Mouse (Mus musculus): ENCODE measurements around the gene Hoxd12.

The Hoxd12 gene

DNA sequence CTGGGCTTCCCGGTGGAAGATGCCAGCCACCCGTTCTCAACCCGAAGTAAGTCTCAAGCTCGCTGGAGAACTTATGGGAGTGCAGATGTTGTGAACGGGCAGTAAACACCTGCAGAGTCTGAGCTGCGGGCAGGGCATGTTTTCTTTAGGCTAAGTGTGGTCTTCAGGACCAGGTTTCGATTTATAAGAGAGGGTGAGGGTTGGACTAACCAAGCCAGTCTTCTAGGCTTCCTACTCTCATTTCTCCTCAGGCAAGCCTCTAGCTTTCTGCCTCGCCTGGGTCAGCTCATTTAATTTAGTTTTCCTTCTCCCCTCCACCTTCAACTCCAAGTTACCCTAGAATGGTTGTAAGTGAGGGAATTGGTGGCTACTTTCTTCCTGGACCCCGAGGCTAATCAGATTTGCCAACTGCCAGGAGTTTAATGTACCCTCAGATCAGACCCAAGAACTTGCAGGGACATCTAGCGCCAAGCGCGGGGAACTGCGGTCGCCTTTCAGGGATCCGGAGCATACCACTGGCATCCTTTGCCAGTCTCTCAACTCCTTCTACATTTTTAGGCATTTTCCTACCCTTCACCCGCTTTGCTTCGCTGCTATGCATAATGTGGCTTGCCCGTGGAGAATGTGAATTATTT lies 11.4 kb upstream of the Hoxd12 start:
- DNase-seq (ENCODE audit: low read depth, low spot score) = no peak

GRCm38 (mm10) chr2:74666411-74666810 lies 8.4 kb upstream of the Hoxd12 start:
- DNase-seq (ENCODE audit: low read depth, low spot score) = no peak

DNA sequence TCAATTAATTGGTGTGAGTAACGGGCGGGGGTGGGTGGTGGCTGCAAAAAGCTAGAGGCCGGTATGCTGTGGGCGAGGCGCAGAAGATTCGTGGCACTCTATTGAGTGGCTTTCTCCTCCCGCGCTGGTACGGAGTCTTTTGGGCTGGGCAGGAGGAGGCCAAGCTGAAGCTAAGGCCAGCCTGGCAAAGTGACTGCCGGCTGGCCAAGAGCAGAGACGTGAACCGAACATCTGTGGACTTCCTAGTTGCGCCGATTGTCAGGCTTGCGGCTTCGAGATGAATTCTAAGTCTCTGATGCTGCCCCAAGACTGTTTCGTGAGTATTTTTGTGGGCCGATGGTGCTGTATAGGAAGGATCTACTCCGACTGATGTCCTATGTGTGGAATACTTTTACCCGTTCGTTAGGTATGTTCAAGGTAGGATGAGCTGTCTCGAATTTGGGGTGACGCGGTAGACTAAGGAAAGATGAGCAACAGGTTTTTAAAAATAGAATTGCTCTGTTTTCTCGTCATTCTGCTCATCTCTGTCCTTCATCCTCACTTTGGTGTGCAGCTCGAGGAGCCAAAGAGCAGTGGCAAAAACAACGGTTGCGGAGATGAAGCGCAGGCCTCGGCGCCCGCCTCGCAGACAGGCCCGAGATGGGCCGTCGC lies 7.5 kb upstream of the Hoxd12 start:
- DNase-seq (ENCODE audit: low read depth, low spot score) = no peak

GRCm38 (mm10) chr2:74667842-74668357 lies 6.9 kb upstream of the Hoxd12 start, which contains the start of gene Hoxd13:
Gene Hoxd13, plus strand, starts transcription at chr2:74668310.
- no peak for DNase-seq (ENCODE audit: low read depth, low spot score)

DNA sequence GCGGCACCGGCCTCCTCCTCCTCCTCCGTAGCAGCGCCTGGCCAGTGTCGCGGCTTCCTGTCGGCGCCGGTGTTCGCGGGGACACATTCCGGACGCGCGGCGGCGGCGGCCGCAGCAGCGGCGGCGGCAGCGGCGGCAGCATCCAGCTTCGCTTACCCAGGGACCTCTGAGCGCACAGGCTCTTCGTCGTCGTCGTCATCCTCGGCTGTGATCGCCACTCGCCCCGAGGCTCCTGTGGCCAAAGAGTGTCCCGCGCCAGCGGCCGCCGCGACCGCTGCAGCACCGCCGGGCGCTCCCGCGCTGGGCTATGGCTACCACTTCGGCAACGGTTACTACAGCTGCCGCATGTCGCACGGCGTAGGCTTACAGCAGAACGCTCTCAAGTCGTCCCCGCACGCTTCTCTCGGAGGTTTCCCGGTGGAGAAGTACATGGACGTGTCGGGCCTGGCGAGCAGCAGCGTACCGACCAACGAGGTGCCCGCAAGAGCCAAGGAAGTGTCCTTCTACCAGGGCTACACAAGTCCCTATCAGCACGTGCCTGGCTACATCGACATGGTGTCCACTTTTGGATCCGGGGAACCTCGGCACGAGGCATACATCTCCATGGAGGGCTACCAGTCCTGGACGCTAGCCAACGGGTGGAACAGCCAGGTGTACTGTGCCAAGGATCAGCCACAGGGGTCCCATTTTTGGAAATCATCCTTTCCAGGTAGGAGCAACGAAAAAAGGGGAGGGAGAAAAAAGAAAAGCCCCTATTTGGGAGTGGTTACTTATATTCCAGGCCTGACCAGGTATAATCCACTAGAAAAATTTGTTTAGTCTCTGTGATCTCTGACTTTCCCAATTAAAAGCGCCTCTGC lies 6.2 kb upstream of the Hoxd12 start:
- DNase-seq (ENCODE audit: low read depth, low spot score) = no peak

- DNase-seq (ENCODE audit: low read depth, low spot score) = no peak
Measured at GRCm38 (mm10) chr2:74669230-74669578, 5.6 kb upstream of the Hoxd12 start.

GRCm38 (mm10) chr2:74669650-74670235 lies 5.1 kb upstream of the Hoxd12 start:
- no peak for DNase-seq (ENCODE audit: low read depth, low spot score)

GRCm38 (mm10) chr2:74670632-74671188 lies 4.1 kb upstream of the Hoxd12 start:
- DNase-seq (ENCODE audit: low read depth, low spot score) = no peak

DNA sequence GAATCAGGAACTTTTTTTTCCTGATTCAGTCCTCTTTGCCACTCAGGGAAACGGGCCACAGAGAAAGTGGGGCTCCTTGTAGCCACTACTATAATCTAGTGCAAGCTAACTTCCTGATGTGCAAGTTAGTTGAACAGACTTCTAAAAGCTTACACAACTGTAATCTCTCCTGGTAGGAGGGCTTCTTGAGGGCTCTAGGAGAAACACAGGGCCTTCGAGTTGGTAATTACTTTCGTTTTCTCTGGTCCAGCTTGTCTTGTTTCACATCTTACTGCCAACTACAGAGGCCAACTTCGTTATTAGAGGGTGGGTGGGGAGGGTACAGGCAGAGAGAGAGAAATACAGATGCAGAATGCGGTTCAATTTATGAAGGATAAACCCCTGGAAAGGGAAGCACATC lies 3.0 kb upstream of the Hoxd12 start:
- no peak for DNase-seq (ENCODE audit: low read depth, low spot score)

- no peak for DNase-seq (ENCODE audit: low read depth, low spot score)
Measured at GRCm38 (mm10) chr2:74672481-74673362, 2.1 kb upstream of the Hoxd12 start.

DNA sequence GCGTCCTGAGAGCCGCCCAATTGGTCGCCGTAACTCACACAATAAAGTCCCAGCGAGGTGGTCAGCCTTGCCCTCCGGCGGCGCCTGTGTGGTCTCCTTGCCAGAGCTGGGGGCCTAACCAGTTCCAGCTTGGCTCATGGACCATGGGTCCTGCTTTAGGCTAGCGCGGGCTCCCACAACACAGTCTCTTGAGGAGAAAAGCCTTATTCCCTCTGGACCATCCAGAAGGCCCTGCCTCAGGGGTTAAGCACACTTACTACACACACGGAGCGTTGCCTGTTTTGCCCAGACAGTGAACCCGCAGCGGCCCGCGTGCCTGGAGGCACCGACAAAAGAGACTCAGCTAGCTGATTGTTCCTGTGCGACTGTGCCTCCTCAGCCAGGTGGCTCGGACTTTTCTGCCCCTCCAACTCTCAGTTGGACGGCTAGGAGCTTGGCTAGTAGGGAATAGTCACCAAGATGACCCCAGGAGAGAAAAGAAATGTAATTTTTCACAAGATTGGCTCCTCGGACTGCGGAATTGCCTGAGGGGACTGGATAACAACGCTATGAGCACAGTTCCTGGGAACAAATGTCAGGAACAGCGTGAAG lies 883 bp upstream of the Hoxd12 start:
- no peak for DNase-seq (ENCODE audit: low read depth, low spot score)

DNA sequence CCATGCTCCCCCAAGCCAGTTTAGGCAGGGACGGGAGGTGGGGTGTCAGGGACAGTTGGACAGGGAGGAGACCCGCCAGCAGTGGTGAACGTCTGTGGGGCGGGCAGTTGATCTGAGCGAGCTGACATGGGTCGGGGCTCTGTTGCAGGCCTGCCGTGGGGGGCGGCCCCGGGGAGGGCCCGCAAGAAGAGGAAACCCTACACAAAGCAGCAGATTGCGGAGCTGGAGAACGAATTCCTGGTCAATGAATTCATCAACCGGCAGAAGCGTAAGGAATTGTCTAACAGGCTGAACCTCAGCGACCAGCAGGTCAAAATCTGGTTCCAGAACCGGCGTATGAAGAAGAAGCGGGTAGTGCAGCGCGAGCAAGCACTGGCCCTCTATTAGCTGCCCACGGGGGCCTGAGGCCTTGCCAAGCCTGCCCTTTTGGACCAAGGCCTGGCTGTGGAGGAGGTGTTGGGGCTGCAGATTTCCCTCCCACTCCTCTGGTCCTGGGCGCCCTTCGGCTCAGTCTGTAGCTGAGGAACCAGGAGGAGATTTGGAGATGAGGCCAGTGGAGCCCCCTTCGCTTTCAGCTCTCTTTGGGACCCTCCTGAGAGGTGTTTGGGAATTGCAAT lies 961 bp downstream of the Hoxd12 start:
- no peak for DNase-seq (ENCODE audit: low read depth, low spot score)

DNA sequence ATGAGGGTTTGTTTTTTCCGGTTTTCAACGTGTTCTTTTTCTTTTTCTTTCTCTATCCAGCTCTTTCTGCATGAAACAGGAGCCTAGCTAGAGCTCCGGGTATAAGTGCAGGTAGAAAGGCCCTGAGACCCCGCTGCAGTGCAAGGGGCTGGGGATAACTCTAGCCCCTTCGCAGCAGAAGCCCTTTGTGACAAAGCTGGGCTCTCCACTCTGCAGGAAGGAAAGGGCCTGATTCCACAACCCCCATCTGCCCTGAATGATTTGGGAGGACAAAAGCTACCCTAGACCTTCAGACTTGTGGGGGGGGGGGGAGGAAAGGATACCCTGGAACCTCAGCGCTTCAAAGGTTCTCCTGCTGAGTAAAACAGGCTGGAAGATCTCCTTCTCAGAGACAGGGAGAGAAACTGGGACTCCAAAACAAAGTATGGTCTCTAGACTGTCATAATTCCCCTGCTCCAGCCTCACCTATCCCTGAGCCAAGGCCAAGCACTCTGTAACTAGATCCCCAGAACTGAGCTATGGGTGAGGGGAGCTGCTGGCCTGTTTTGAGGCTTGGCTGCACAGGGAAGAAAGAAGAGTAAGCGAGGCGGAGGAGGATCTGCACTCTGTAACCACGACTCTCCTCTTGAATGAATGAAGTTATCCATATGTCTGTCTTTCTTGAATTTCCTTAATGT lies 1.7 kb downstream of the Hoxd12 start:
- no peak for DNase-seq (ENCODE audit: low read depth, low spot score)

DNA sequence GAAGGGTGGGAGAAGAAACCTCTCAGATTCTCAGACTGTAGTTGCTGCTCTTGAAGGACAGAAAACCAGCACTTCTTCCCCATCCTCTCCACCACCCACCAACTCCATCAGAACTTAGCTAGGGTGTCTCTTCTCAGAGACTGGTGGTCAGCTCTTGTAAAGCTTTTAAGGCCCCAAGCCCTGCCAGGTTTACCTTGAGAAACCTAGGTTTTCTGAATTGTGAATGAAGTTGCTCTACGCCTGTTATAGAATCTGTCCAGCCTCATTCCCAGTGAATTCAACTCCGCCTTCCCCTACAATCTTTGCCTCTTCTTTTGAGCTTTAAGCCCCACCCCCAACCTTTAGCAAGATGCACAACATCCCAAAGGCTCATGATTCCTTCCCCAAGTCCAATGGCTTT lies 2.3 kb downstream of the Hoxd12 start:
- no peak for DNase-seq (ENCODE audit: low read depth, low spot score)

GRCm38 (mm10) chr2:74678891-74679595 lies 4.2 kb downstream of the Hoxd12 start, which contains the start of gene Hoxd11:
Gene Hoxd11, plus strand, starts transcription at chr2:74679557.
- DNase-seq (ENCODE audit: low read depth, low spot score) = no peak

GRCm38 (mm10) chr2:74679596-74679971 lies 4.8 kb downstream of the Hoxd12 start:
- DNase-seq (ENCODE audit: low read depth, low spot score) = no peak

DNA sequence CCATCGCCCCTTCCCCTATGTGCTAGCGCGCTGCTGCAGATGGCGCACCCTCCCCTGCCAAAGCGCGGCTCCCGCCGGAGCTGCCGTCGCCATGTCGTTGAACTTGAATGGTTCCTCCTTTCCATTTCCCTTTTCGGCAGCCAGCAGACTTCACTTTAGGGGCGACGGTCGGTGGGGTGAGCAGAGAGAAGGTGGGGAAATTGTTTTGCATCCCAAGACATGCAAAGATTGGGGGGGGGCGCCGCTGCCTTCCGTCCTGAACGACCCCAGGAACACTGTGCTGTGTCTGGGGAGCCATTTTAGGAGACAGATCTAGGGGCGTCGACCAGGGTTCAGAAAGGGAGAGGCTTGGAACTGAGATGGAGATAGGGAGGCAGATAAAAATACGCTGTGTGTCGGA lies 5.2 kb downstream of the Hoxd12 start:
- DNase-seq (ENCODE audit: low read depth, low spot score) = no peak

- no peak for DNase-seq (ENCODE audit: low read depth, low spot score)
Measured at GRCm38 (mm10) chr2:74680561-74681398, 6.0 kb downstream of the Hoxd12 start.

Measured in telencephalon, adult 2 months (tissue).